Mouse (Mus musculus) cerebellum, adult 2 months (tissue): ENCODE results near the gene Eif3a.

Experiments used
- CTCF ChIP-seq: fragments of 200-500 bp; IDR thresholded peaks from 2 replicates; pipeline ENCODE4 v1.5.1; 2011; ENCODE audit warnings: low read depth, mild to moderate bottlenecking, control low read depth, low read length, moderate library complexity, borderline replicate concordance; ENCODE audit not compliant: insufficient read depth
- POLR2A ChIP-seq: fragments of 200-500 bp; IDR thresholded peaks from 2 replicates; pipeline ENCODE4 v1.6.1; 2011; ENCODE audit warnings: low read length, control low read depth, borderline replicate concordance; ENCODE audit not compliant: insufficient read depth

GRCm38 (mm10) chr19:60716381-60716780 lies 74.1 kb downstream of the Eif3a start:
- TF ChIP-seq CTCF (no peak), POLR2A (no peak)
